Mouse (Mus musculus) cerebellum, adult 9-10 months (tissue): ENCODE results near the gene Crtc3.

Experiments used
- DNase-seq: peaks from one replicate; pipeline ENCODE4 v3.0.0; 2022

Crtc3 gene

DNA sequence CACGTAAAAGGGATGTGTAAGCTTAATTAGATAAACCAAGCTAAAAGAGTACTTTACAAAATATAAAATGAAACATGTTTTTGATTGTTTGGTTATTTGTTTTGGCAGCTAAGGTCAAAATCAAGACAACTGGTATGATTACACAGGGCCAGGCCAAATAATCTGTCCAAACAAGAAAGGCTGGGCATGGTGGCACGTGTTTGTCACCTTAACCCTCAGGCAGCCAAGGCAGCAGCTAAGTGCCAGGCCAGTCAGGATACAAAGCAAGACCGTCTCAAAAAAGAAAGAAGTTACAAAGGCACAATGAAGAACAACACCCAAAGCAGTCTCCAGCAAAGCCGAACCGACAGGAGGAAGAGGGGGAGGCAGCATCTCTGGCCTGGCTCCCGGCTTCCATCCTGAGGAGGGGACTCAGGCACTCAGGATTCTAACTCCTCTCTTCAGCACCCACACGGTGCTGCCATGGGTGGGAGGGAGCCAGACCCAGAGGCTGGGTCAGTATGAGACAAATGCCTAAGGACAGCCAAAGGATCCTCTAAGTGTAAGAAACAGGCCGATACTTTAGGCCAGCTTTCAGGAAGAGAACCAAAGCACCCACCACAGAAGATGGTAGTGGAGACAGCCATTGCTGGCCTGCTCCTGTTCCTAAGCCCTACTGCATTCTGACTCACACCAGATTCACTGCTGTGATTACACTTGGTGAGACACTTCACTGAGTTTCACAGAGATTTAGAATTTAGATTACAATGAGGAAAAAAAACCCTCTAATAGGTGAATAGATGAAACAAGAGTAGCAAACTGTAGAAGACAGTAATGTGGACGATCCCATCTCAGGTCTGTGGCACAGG is 51.5 kb downstream of the Crtc3 start:
- DNase-seq = no peak

DNA sequence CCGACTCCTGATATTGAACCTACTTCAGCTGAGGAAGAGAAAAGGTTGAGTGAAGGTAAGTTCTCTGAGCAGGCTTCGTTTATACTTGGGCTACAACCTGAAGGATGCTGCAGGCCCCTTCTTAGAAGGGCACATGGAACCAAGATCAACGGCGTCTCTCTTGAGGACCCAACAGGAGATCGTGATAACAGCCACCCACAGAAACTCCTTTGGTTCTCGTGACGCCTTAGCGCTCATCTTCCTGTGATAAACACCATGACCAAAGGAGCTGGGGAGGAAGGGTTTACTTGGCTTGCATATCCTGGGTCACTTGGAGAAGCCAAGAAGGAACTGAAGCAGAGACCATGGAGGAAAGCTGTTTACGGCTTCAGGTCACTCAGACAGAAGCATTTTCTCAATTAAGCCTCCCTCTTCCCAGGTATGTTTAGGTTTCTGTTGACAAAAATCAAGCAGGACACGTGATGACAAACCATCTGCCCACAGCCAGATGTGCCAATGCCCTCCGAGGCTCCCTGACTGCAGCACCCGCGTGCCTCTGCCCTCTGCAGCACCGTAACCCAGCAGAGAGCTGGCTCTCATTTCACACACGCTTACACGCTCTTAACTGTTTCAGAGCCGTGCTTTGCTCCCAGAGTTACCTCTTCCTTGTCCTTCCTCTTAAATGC is 52.3 kb downstream of the Crtc3 start:
- DNase-seq = no peak

DNA sequence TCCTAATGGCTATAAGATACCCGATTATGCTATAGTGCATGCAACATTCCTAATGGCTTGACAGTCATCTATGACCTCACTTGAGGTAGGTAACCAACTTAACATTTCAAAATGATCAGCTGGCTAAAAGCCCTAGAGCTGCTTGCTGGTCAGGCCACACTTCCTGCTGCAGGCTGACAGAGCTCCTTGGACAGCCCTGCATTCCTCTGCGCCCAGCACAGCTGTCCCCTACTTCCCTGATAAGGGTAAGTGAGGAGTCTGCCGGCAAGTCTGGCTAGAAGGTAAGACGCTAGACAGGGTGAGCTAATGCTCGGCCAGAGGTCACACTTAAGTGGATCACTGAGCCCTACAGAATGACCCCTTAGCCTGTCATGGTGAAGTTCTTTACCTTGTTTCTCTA is 52.8 kb downstream of the Crtc3 start:
- DNase-seq = no peak

DNA sequence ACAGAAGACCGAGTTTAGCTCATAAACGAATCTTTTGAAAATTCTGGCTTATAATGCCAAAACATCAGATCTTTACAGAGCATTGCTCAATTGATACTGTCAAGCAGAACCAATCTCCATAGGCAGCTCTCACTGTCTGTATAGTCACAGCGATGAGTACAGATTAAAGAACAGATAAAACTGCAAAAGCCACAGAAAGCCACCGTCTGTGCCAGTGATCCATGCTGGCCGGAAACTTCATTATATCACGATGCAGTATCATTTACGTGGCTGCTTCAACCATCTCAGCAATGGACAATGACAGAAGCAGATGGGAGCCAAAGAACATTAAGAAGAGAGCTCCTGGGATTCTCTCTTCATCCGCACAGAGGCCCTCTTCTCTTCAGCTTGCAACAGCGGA is 53.9 kb downstream of the Crtc3 start:
- no peak for DNase-seq

DNA sequence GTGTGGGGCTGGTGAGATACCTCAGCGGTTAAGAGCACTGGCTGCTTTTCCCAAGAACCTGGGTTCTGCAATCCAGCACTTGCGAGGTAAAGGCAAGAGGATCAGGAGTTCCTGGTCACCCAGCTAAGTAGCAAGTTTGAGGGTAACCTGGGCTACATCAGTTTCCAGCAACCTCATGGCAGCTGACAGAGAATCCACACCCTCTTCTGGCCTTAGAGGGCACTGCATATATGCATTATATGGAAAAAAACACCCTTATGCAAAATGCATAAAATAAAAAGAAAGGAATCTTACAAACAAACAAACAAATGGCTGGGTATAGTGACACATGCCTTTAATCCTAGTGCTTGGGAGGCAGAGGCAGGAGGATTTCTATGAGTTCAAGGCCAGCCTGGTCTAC is 55.0 kb downstream of the Crtc3 start:
- DNase-seq = no peak

DNA sequence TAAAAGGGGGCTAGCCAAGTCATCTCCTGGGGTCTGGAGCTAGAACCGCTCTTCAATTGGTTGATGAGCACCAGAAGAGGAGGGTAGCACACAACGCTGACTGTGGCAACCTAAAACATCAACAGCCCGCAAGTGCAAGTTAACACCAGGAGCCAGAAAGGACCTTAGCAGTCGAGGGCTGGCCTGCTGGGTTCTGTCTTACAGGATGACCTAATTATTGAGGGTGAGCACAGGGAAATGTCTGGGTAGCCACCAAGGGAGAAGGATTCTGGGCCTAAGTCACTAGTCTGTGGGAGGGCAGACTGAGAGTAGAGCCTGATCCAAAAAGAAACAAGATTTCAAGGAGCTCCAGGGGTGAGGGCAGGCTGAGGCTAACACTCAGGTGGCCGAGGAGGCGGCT is 56.7 kb downstream of the Crtc3 start:
- DNase-seq = no peak

DNA sequence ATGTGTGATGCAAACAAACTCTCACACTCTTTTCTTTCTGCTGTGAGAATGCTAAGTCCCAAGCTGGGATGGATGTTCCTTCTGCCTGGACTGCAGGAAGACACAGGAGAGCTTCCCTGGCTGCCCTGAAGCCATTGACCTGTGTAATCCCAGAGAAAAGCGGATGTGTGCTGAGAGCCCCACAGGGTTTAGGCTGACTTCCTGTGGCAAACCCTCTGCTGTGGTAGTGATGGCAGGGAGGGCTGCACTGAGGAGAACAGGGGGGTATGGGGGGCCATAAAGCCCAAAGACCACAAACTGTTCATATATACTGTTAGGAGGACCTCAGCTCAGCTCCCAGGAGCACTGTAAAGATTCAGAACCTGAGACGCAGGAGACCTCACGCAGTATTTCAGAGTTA is 57.3 kb downstream of the Crtc3 start:
- DNase-seq = no peak

DNA sequence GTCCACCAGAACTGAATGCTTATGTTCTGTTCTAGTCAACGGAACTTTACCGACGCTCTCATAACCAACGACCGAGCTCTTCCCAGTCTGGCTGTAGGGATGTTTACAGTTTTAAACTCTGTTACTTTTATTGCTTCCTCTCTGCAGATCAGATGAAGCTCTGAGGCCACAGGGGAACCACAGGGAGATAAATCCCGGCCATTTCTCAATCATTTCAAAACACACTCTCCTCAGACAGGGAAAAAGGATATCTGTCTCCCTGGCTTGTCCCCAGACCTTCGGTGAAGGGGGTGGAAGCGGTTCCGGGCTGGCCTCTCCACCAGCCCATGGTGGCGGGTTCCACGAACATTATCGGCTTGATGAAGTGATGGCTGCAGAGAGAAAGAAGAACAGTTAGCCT is 59.3 kb downstream of the Crtc3 start:
- DNase-seq = no peak

DNA sequence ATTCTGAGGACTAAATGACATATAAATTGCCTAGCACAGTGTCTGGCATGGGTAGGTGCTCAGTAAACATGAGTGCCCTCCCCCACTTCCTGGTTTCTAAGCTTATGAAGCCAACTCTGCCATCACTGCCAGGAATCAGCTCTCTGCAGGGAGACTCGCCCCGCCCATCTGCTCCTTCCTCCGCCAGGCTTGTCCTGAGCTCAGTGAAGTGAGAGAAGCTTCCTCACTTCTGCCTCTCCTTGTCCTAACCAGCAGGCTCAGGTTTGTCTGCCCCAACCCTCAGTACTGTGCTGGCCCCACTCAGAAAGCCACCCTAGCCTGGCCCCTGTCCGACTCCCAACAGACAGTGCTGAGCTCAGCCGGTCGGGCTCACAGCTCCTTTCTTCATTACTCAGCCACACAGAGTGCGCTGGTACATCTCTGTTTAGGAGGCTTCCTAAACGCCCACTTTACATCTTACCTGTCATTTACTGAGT is 59.9 kb downstream of the Crtc3 start:
- DNase-seq = peak; percentile 96

DNA sequence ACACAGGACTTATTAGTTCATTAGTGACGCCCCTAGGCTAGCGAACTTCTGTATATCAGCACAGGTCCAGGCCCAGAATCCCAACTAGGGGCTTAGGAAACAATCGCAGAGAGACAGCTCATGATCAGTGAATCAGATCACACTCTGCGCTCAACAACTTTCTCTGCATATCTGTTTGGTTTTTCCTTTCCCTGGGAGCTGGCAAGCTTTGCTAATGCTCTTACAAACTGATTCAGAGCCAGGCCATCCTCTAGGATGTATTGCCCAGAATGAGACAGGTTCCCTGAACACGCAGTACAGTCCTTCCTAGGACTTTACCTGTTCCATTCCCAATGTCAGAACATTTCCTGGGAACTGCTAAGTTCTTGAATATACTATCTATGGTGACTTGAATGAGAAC is 61.7 kb downstream of the Crtc3 start:
- DNase-seq = peak; percentile 62

DNA sequence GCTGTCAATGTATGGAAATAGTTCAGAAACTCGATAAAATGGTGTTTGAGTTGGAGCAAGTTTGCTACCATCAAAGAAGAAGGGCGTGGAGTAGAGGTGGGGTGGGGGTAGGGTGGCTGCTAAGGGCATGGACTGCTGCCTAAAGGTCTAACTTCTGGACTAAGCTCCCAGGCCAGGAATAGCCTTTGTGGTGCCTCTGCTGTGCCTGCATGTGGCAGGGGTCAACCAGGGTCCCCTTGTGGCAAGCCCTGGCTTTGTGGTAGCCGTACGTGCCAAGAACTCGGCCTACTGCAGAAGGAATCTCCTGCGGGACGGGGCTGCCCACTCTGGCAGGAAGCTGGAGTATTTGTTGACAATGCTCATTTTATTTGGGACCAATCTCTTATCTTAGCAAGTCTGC is 62.8 kb downstream of the Crtc3 start:
- DNase-seq = no peak

DNA sequence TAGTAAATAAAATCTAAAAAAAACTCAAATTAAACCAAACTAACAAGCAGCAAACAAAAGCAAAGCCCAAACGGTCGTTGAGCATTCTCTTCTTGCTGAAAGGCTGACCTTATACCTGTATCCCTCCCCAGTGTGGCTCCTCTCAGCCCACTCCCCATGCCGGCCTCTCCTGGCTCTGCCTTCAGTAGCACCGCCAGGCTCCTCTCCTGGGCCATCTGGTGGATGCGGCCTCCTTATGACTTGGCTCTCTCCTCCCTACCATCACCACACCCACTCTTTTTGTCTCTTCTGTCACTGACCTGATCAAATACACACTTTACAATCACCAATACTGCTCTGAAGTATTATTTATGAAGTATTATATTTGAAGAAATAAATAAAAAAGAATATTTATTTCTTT is 65.4 kb downstream of the Crtc3 start:
- peak; percentile 87 for DNase-seq

DNA sequence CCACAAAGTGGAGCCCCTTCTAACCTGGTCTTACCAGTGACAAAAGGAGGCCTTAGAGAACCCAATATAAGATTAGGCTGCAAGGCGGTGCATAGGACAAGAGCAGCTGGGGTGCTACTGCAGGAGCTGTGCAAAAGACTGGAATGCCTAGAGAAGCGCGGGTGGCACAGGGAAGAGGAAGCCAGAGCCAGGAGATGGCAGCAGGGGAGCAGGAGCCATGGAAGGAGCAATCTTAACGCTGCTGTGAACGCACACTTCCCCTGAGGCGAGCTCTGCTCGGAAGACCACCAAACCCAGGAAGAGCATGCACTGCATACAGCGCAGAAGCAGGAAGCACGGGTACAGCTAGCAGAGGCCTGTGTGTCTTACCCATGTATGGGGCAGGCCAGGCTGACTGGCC is 72.6 kb downstream of the Crtc3 start:
- peak; percentile 16 for DNase-seq

DNA sequence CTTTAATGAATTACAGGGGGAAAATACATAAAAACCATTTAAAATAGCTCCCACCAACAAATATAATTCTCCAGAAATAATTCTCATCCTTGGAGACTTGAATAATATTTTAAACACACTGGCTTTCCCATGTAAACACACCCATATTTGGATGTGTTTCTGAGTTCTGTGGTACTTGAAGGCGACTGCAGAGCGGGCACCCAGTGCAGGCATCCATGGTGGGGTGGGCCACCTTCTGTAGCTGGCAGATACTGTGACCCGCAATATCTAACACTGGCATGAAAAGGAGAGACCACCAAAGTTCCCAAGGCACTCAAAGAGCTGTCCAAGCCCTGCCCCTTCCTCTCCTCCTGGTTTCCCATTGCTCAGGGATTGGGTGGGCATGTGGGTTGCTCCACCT is 74.6 kb downstream of the Crtc3 start:
- no peak for DNase-seq

DNA sequence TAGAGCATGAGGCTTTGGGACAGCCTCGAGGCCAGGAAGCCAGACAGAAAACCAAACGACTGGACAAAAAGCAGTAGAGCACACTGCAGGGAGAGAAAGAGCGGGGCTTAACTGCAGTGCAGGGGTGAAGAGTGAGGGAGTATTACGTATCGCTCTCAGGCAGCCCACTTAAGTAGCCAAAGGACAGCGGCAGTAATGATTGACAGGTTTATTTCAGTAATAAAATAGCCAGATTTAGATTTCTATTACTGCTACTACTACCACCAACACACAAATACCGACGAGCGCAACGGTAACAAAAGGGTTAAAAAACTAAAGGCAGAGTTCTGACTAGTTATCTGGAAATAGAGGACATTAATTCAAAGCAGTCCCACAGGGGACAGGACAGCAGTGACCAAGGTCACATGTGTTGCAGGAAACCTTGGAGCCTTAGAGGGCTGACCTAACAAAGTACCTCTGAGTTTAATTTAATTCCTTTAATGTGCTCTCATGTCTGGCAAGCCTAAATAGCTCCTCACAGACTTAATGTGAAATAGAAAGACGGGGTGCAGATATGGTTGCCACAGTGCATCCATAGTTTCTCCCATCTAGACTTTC is 76.4 kb downstream of the Crtc3 start:
- DNase-seq = no peak

DNA sequence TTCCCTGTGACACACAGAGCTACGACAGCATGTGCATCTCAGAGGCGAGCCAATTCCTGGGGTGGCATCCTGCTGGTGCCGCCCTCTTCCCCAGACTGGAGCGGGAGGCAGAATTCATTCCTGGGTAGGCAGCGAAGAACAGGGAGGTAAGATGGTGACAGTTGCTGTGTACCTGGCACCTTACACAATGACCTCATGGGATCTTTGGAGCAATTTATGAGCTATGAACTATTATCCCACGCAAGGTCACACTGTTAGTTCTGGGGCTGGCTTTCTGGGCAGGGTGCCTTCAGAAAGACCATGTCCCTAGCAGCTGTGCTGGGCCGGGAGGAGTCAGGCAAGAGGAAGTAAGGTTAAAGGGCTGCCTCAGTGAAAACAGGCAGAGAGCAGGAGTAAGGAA is 77.0 kb downstream of the Crtc3 start:
- DNase-seq = peak; percentile 57

DNA sequence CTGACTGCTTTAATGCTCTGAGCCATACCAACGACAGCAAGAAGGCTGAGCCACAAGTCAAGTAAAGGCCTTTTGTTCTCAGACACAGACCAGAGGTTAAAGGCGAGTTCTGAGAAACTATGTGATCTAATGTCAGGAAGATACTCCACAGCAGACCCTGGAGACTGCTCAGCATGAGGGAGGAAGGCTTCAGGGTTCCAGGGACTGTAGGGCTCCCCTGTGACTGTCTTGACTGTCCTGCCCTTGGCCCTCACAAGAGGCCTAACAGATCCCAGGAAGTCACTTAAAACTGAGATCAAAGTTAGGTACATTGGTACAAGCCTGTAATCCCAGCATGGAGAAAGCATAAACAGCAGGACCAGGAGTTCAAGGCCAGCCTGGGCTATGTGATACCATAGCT is 81.2 kb downstream of the Crtc3 start:
- no peak for DNase-seq

DNA sequence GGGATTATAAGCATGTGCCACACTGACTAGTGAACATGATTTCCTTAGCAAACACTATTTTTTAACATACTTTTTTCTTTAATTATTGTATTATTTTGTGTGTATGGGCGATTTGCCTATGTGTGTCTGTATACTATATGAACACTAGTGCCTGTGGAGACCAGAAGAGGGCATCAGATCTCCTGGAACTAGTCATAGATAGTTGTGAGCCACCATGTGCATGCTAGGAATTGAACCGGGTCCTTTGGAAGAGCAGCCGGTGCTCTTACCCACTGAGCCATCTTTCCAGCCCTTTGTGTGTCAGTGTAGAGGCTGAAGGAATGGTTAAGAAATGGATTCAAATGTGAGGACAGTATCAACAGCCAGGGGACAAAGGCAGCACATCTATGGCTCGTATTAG is 82.2 kb downstream of the Crtc3 start:
- DNase-seq = no peak

DNA sequence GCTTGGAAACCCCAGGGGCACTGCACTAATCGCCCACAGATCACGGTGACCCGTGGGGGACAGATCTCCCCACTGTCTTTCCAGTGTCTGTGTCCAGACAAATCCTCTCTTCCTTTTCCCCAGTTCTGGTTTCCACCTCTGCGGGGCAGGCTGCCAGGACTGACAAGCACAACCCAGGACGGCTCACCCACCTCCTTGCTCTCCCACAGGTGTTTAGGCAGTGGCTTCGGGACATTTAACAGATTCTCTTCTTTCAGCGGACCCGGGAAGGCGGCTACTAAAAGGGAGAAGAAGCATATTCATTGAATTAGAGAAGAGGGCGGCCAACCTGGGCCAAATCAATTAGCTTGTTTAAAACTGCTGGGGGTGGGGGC is 83.1 kb downstream of the Crtc3 start:
- no peak for DNase-seq

DNA sequence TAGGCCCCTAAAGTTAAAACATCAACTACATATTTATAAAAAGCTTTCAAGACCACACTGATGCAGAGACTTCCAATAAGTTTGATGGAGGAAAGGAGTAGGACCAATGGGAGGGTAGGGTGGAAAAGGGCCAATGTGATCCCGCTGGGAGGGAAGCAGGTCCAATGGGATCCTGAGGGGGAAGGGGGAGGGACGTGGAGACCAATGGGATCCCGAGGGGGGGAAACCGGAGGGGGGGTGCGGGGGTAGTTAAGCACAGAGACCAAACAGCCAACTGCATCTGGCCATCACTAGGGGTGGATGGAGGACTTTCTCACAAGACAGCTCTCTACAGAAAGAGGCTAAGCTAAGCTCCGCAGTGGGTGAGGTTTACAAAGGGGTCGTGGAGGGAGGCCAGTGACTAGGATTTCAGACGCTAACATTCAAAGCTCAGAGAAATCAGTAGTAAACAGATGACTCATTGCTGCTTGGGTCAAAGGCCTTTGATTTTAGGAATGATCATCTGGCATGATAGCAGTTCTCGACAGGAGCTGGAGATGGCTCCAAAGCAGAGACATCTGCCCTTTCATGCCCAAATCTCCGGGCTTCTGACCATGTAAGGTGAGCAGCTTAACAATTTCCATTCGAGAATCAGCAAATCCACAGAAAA is 83.6 kb downstream of the Crtc3 start:
- DNase-seq = peak; percentile 26

DNA sequence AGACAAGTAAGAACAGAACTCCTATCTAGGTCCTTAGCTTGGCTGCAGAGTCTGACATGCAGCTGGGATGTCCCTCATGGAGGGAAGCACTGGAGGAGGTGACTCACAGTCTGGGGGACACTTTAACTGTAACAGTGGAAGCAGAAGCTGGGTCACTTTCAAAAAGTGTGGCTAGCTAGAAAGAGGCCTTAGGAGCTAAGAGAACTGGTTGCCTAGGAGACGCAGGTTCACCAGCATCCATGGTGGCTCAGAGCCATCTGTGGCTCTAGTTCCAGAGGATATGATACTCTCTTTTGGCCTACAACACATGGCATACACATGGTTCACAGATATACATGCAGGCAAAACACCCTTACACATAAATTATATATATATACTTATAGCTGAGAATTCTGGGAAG is 86.1 kb downstream of the Crtc3 start:
- no peak for DNase-seq

DNA sequence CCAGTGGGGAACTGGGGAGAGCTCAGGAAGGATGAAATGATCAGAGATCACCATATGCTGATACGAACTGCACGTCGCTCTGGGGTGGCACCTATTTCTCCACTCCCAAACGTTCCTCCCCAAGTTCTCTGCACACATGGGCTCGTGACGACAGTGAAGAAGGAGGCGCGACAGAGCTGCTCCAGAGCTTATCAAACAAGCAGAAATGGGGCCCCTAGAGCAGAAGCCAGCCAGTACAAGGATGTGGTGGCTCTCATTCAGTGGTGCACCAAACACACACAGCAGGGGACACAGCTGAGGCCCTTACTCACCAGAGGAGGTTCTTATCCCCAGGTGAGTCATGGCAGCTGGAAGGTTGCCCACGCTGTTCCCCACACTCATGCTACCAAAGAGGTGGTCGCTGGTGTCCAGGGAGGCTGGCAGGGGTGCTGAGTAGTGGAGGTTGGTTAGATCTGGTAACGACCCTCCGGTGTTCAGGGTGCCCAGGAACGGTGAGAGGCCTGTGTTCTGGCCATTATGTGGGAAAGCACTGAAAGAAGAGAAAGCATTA is 90.2 kb downstream of the Crtc3 start:
- no peak for DNase-seq

DNA sequence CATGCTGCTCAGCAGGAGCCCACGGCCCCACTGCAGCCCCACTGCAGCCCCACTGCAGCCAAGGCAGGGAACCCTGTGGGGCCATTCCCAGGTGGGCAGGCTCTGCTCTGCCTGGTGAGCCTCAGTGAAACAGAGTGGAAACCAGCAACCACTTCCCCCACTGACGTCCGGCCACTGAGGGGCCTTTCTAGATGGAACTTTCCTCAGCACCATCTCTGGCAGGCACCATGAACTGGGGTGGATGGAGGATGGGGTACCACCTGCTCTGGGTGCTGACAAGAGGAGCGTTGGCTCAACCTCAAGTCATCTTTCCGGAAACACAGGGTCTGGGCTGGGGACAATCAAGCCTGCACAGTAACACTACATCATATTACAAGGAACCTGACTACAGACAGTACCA is 90.8 kb downstream of the Crtc3 start:
- no peak for DNase-seq
